In the genomic region with DNA sequence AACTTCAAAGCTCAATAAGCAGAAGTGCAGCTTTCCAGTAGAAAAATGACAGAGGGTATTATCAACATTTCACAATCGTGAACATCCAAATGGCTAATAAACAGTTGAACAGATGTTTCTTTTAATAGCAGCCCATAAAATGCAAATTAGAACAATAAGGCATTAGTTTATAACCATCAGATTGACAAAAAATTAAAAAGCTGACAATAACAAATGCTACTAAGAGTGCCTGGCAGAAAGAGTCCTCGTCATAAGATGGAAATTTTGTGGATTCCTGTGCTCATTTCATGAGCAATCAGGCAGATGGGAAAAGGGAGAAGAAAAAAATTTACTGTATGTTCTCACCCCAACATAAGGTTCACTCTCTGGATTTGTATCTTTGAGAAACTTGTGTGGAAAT, we compare ENCODE assay signal across 16 mouse cellular contexts.
DNase-seq lines count a peak whose midpoint lies in the region; ATAC-seq and TF ChIP-seq lines count a peak whose summit lies in the region.
"Had no signal": no experiment of that assay in that cellular context is flagged by ENCODE, and none has a peak within 500 bp of the region (broad histone marks: within the 10 kb centered on the region; RNA-seq: fewer than 3 reads in every experiment).

No protein-coding gene starts in this region.

- H3K9me3 ChIP-seq in forebrain, embryonic 14.5 days (replicated peaks; ENCODE audit: control insufficient read depth, low read length): no peaks in the 10 kb centered on the region
- H3K9me3 ChIP-seq in forebrain, embryonic 10.5 days: no peaks in the 10 kb centered on the region
- no peaks in the 10 kb centered on the region for H3K9me3 ChIP-seq in forebrain, embryonic 16.5 days (ENCODE audit: control insufficient read depth, low read length)
- H3K9me3 ChIP-seq: embryonic facial prominence, embryonic 10.5 days; hindbrain, embryonic 10.5 days had no signal

- intact Hi-C loops in left cerebral cortex, adult 2 months (cut with DNase I): no loop called here

- TF ChIP-seq CTCF in left cerebral cortex, adult 2 months (IDR thresholded peaks at IDR 0.05): no peak

- no peak overlapping the region for H3K4me3 ChIP-seq in forebrain, embryonic 14.5 days (ENCODE audit: low read depth, low read length)
- no peak overlapping the region for H3K4me3 ChIP-seq in forebrain, embryonic 10.5 days
- no peak overlapping the region for H3K4me3 ChIP-seq in forebrain, embryonic 16.5 days (replicated peaks; ENCODE audit: low read length)
- no peak overlapping the region for H3K4me3 ChIP-seq in left cerebral cortex, adult 2 months
- H3K4me3 ChIP-seq: embryonic facial prominence, embryonic 10.5 days; heart, embryonic 12.5 days; hindbrain, embryonic 10.5 days had no signal

- no peaks in the 10 kb centered on the region for H3K36me3 ChIP-seq in forebrain, embryonic 14.5 days (ENCODE audit: control insufficient read depth, insufficient read depth, low read length)
- no peaks in the 10 kb centered on the region for H3K36me3 ChIP-seq in forebrain, embryonic 10.5 days (replicated peaks)
- H3K36me3 ChIP-seq in forebrain, embryonic 16.5 days (ENCODE audit: control insufficient read depth, insufficient read depth): no peaks in the 10 kb centered on the region
- H3K36me3 ChIP-seq: embryonic facial prominence, embryonic 10.5 days; heart, embryonic 12.5 days; hindbrain, embryonic 10.5 days had no signal

- 52% methylated on average over 2 of the region's 2 CpGs for WGBS in forebrain, embryonic 14.5 days
- 87% methylated on average over 2 of the region's 2 CpGs for WGBS in forebrain, embryonic 10.5 days
- WGBS in forebrain, embryonic 16.5 days: 32% methylated on average over 2 of the region's 2 CpGs

- H3K27me3 ChIP-seq in forebrain, embryonic 14.5 days (replicated peaks; ENCODE audit: control insufficient read depth, insufficient read depth, low read length): no peaks in the 10 kb centered on the region
- no peaks in the 10 kb centered on the region for H3K27me3 ChIP-seq in forebrain, embryonic 10.5 days (ENCODE audit: poor library complexity, severe bottlenecking)
- no peaks in the 10 kb centered on the region for H3K27me3 ChIP-seq in forebrain, embryonic 16.5 days (replicated peaks; ENCODE audit: control insufficient read depth, insufficient read depth, low read length)
- H3K27me3 ChIP-seq: heart, embryonic 12.5 days had no signal

- H3K4me2 ChIP-seq in forebrain, embryonic 14.5 days (ENCODE audit: low read length): no peak overlapping the region
- no peak overlapping the region for H3K4me2 ChIP-seq in forebrain, embryonic 16.5 days (ENCODE audit: low read length)
- H3K4me2 ChIP-seq: heart, embryonic 12.5 days; hindbrain, embryonic 14.5 days had no signal

- peak; percentile 50; the same call in 1 of the 2 replicates for ATAC-seq in forebrain, embryonic 14.5 days
- peak; percentile 70 for ATAC-seq in forebrain, embryonic 16.5 days

- H3K9ac ChIP-seq in forebrain, embryonic 14.5 days (ENCODE audit: low read length): no peak overlapping the region
- H3K9ac ChIP-seq in forebrain, embryonic 16.5 days (replicated peaks; ENCODE audit: low read depth, low read length): no peak overlapping the region
- H3K9ac ChIP-seq: heart, embryonic 12.5 days; hindbrain, embryonic 14.5 days had no signal

- H3K4me1 ChIP-seq in forebrain, embryonic 14.5 days (ENCODE audit: control insufficient read depth, insufficient read depth, low read length): no peaks in the 10 kb centered on the region
- no peaks in the 10 kb centered on the region for H3K4me1 ChIP-seq in forebrain, embryonic 10.5 days
- no peaks in the 10 kb centered on the region for H3K4me1 ChIP-seq in forebrain, embryonic 16.5 days (replicated peaks; ENCODE audit: control insufficient read depth, insufficient read depth, low read length)
- H3K4me1 ChIP-seq: embryonic facial prominence, embryonic 10.5 days; heart, embryonic 12.5 days; hindbrain, embryonic 10.5 days had no signal

- peak; percentile 50 for DNase-seq in forebrain, embryonic 14.5 days (ENCODE audit: low spot score)
- DNase-seq in forebrain, embryonic 10.5 days (ENCODE audit: extremely low spot score, low spot score): no peak
- peak; percentile 27 for DNase-seq in layer of hippocampus, adult 9-10 months (ENCODE audit: low spot score)
- DNase-seq in layer of hippocampus, postnatal 36 days: no peak
- DNase-seq in brain, adult 2 months (ENCODE audit: low read depth, low spot score): peak; percentile 18
- no peak for DNase-seq in left cerebral cortex, adult 2 months (ENCODE audit: extremely low spot score in 1 of 2, low spot score in 2 of 2)
- no peak for DNase-seq in heart, adult 18-20 months
- DNase-seq: adrenal gland, postnatal 10 days; cerebellum, adult 2 months; cerebellum, postnatal 10 days; gastrocnemius, postnatal 14 days had no signal

- no peak overlapping the region for H3K27ac ChIP-seq in forebrain, embryonic 14.5 days (ENCODE audit: low read depth, low read length)
- no peak overlapping the region for H3K27ac ChIP-seq in forebrain, embryonic 10.5 days
- no peak overlapping the region for H3K27ac ChIP-seq in forebrain, embryonic 16.5 days (ENCODE audit: low read length)
- H3K27ac ChIP-seq in left cerebral cortex, adult 2 months: no peak overlapping the region
- H3K27ac ChIP-seq: embryonic facial prominence, embryonic 10.5 days; hindbrain, embryonic 10.5 days; hindbrain, embryonic 14.5 days had no signal

Comparison
In these comparisons a context has a peak if more than half of its experiments do, and no peak if none do; other contexts are left out.
1. DNase-seq: peak in forebrain, embryonic 14.5 days (single experiment), layer of hippocampus, adult 9-10 months (single experiment) and brain, adult 2 months (single experiment); none in forebrain, embryonic 10.5 days (single experiment), layer of hippocampus, postnatal 36 days (0 of 2), left cerebral cortex, adult 2 months (0 of 2) and heart, adult 18-20 months (0 of 2).